In the genomic region with DNA sequence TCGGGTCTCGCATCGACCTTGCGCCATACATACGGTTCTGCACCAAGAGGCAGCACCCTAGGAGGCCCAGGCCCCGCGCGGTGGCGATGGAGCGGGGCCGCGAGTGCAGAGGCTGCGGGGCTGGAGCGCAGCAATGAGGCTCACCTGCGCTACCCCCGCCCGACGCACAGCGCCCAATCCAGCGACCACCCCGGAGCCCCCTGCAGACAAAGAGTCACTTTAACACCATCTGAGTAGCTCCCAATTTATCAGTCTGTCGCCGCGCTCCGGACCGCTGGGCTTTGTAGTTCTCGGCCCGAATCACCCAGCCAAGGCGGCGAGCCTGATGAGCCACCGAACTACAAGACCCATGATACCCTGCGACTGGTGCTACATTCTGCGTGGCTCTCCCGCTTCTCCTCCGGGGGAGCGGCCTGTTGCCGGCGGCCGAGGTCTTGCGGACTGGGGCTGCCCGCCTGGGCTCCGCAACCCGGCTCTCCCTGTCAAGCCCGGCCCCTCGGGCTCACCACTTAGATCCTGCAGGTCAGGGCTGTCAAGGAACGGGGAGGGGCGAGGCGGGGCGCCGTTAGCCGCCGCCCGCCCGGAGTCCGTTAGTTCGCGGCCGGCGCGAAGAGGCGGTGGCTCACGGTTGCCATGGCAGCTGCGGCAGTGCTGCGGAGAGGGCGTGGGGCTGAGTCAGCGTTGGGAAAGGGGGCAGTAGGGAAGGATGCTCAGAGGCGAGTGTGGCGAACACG, we compare ENCODE assay signal across 8 mouse cellular contexts. TPM values are rescaled to one million over a fixed set of nuclear protein-coding genes. Genes with fewer than 3 reads are reported as not detected.
DNase-seq lines count a peak whose midpoint lies in the region; ATAC-seq and TF ChIP-seq lines count a peak whose summit lies in the region.

No protein-coding gene starts in this region.

- no peaks in the 10 kb centered on the region for H3K9me3 ChIP-seq in embryonic facial prominence, embryonic 15.5 days (replicated peaks)
- H3K9me3 ChIP-seq in limb, embryonic 13.5 days, result 0 out of 2 replicates have a peak, but pooled peaks cover 8% of the 10 kb centered on the region
- no peaks in the 10 kb centered on the region for H3K9me3 ChIP-seq in midbrain, embryonic 15.5 days

- ATAC-seq in embryonic facial prominence, embryonic 15.5 days (ENCODE audit: insufficient number of reproducible peaks, low FRiP score, low TSS enrichment, low read depth), result peak; percentile 98
- ATAC-seq in limb, embryonic 13.5 days (ENCODE audit: low FRiP score, low read depth), result peak; percentile 98
- peak; percentile 99 for ATAC-seq in midbrain, embryonic 15.5 days (replicated peaks)

- peaks cover 5% of the 10 kb centered on the region for H3K4me1 ChIP-seq in bone marrow macrophage, adult 2 months (ENCODE audit: control insufficient read depth, insufficient read depth, low read length)
- peaks cover 13% of the 10 kb centered on the region; the same call in 1 of the 2 replicates for H3K4me1 ChIP-seq in embryonic facial prominence, embryonic 15.5 days
- peaks cover 16% of the 10 kb centered on the region for H3K4me1 ChIP-seq in limb, embryonic 13.5 days
- H3K4me1 ChIP-seq in midbrain, embryonic 15.5 days, result peaks cover 18% of the 10 kb centered on the region

- no peak for TF ChIP-seq CTCF in bone marrow macrophage, adult 2 months (IDR thresholded peaks at IDR 0.05; ENCODE audit: low read depth, low read length)

- WGBS in embryonic facial prominence, embryonic 15.5 days, result under 1% methylated on average over 69 of the region's 69 CpGs
- under 1% methylated on average over 68 of the region's 69 CpGs for WGBS in limb, embryonic 13.5 days
- under 1% methylated on average over 69 of the region's 69 CpGs for WGBS in midbrain, embryonic 15.5 days

- 0 out of 2 replicates have a peak, but pooled peaks cover 6% of the 10 kb centered on the region for H3K36me3 ChIP-seq in embryonic facial prominence, embryonic 15.5 days
- H3K36me3 ChIP-seq in limb, embryonic 13.5 days, result peaks cover 19% of the 10 kb centered on the region
- H3K36me3 ChIP-seq in midbrain, embryonic 15.5 days (replicated peaks), result 0 out of 2 replicates have a peak, but pooled peaks cover 8% of the 10 kb centered on the region

- peak; percentile 97 for DNase-seq in A20 (ENCODE audit: low read depth, low spot score)
- DNase-seq in heart, adult 9 months (ENCODE audit: low spot score in 2 of 2), result peak; percentile 92 to 95
- DNase-seq in kidney, adult 9 months, result peak; percentile 96
- DNase-seq in spleen, adult 18-20 months, result peak; percentile 83 to 88

- no peak for TF ChIP-seq POLR2A in bone marrow macrophage, adult 2 months (IDR thresholded peaks at IDR 0.05; ENCODE audit: borderline replicate concordance, low read depth, low read length)

- H3K4me3 ChIP-seq in bone marrow macrophage, adult 2 months (ENCODE audit: insufficient read depth, low read length), result peak overlapping the region; percentile 84
- peak overlapping the region; percentile 89 for H3K4me3 ChIP-seq in embryonic facial prominence, embryonic 15.5 days (replicated peaks)
- H3K4me3 ChIP-seq in limb, embryonic 13.5 days, result peak overlapping the region; percentile 74
- peak overlapping the region; percentile 68 for H3K4me3 ChIP-seq in midbrain, embryonic 15.5 days

- peak overlapping the region; percentile 85 for H3K9ac ChIP-seq in embryonic facial prominence, embryonic 15.5 days
- peak overlapping the region; percentile 87 for H3K9ac ChIP-seq in limb, embryonic 13.5 days
- peak overlapping the region; percentile 72 for H3K9ac ChIP-seq in midbrain, embryonic 15.5 days

- H3K27me3 ChIP-seq in embryonic facial prominence, embryonic 15.5 days, result no peaks in the 10 kb centered on the region
- H3K27me3 ChIP-seq in limb, embryonic 13.5 days, result no peaks in the 10 kb centered on the region
- no peaks in the 10 kb centered on the region for H3K27me3 ChIP-seq in midbrain, embryonic 15.5 days (replicated peaks)

- H3K27ac ChIP-seq in bone marrow macrophage, adult 2 months (ENCODE audit: insufficient read depth, low read depth, low read length), result peak overlapping the region; percentile 57
- H3K27ac ChIP-seq in embryonic facial prominence, embryonic 15.5 days (replicated peaks), result peak overlapping the region; percentile 93
- H3K27ac ChIP-seq in limb, embryonic 13.5 days, result peak overlapping the region; percentile 95
- H3K27ac ChIP-seq in midbrain, embryonic 15.5 days, result peak overlapping the region; percentile 97

- H3K4me2 ChIP-seq in embryonic facial prominence, embryonic 15.5 days (replicated peaks), result peak overlapping the region; percentile 83
- peak overlapping the region; percentile 79 for H3K4me2 ChIP-seq in limb, embryonic 13.5 days (replicated peaks)
- H3K4me2 ChIP-seq in midbrain, embryonic 15.5 days, result peak overlapping the region; percentile 65

RNA-seq across cellular contexts. Expression of gene Katnal1, which starts 0.6 kb away (rescaled TPM):
- polyA plus RNA-seq in bone marrow macrophage, adult 2 months (2012; ENCODE audit: insufficient read depth, insufficient read length, missing spikeins), result 7.1 and 7.7 TPM in 2 replicates
- 13.7 and 15.8 TPM in 2 replicates for polyA plus RNA-seq in embryonic facial prominence, embryonic 15.5 days (2015; fragmentation: Nextera tagmentation; extraction: Ambion mirVana)
- polyA plus RNA-seq in limb, embryonic 13.5 days (2015; fragmentation: Nextera tagmentation; extraction: Ambion mirVana), result 16.9 and 21.0 TPM in 2 replicates
- polyA plus RNA-seq in midbrain, embryonic 15.5 days (2015; fragmentation: Nextera tagmentation; extraction: Ambion mirVana), result 33.4 and 42.7 TPM in 2 replicates

Comparison
In these comparisons a context has a peak if more than half of its experiments do, and no peak if none do; other contexts are left out.
1. Peak in every context shown above with its lines: DNase-seq, ATAC-seq, H3K4me3 ChIP-seq and H3K27ac ChIP-seq.